Mouse (Mus musculus): ENCODE measurements around the gene Cxadr.

GRCm38 (mm10) chr16:78309258-78309657 is 8.0 kb downstream of the Cxadr start:
- TF ChIP-seq CTCF (IDR thresholded peaks at IDR 0.05; ENCODE audit: low read depth, low read length) (no peak), GATA1 (IDR thresholded peaks at IDR 0.05; ENCODE audit: borderline replicate concordance, low read length) (no peak)

All from G1E (cell line).